Mouse (Mus musculus) CH12.LX (cell line): ENCODE data around the gene Ece1. TPM values are rescaled to one million over a fixed set of nuclear protein-coding genes. Genes with fewer than 3 reads are reported as not detected.
A peak's percentile ranks its signal among the peaks of the same experiment; 100 is the strongest.

Experiments used
- DNase-seq: peaks from one replicate; pipeline ENCODE4 v3.0.0-alpha.2; 2013; ENCODE audit errors: extremely low read depth
- H3K27ac ChIP-seq: 2 replicates; pipeline ENCODE4 v1.5.1; 2012; ENCODE audit warnings: low read depth, mild to moderate bottlenecking, control low read depth, moderate library complexity; ENCODE audit not compliant: insufficient read depth
- H3K27me3 ChIP-seq: replicated peaks from 2 replicates; pipeline ENCODE3; 2012; ENCODE audit warnings: inconsistent platforms
- H3K36me3 ChIP-seq, 2 experiments: replicated peaks in 1 of 2; 2 replicates each; pipeline versions ENCODE3 to v1.6.1; 2012; ENCODE audit warnings: inconsistent platforms in 1 of 2, low read length in 1 of 2, mild to moderate bottlenecking in 1 of 2, mixed read lengths in 1 of 2, moderate library complexity in 1 of 2; ENCODE audit not compliant: control insufficient read depth in 1 of 2, insufficient read depth in 1 of 2
- H3K4me1 ChIP-seq, 2 experiments: 2 replicates each; pipeline ENCODE4 v1.6.1; 2012; ENCODE audit warnings: inconsistent platforms in 1 of 2, moderate library complexity in 1 of 2; ENCODE audit not compliant: insufficient read depth in 2 of 2, control insufficient read depth in 1 of 2
- H3K4me2 ChIP-seq: 2 replicates; pipeline ENCODE4 v1.6.1; 2012; ENCODE audit warnings: low read depth, mild to moderate bottlenecking, control low read depth; ENCODE audit not compliant: poor library complexity, insufficient read depth, severe bottlenecking
- H3K4me3 ChIP-seq, 3 experiments: fragments of 150-350 bp in 1 of 3; sonication (generic) in 1 of 3; replicated peaks in 1 of 3; 2 replicates each; pipeline versions ENCODE3 to v1.5.1; 2011 to 2012; ENCODE audit warnings: low read depth in 2 of 3, low read length in 2 of 3, mild to moderate bottlenecking in 2 of 3, moderate library complexity in 2 of 3, control low read depth in 1 of 3, improper control_type of control experiment in 1 of 3, inconsistent platforms in 1 of 3, mixed read lengths in 1 of 3; ENCODE audit not compliant: poor library complexity in 1 of 3
- H3K79me2 ChIP-seq: replicated peaks from 2 replicates; pipeline ENCODE4 v1.6.1; 2012; ENCODE audit warnings: mild to moderate bottlenecking, moderate library complexity; ENCODE audit not compliant: control insufficient read depth, poor library complexity, insufficient read depth, severe bottlenecking; ENCODE audit errors: extremely low read depth
- H3K9ac ChIP-seq: 2 replicates; pipeline ENCODE4 v1.6.1; 2012; ENCODE audit warnings: low read depth, mild to moderate bottlenecking, control low read depth, moderate library complexity; ENCODE audit not compliant: insufficient read depth
- H3K9me3 ChIP-seq: replicated peaks from 2 replicates; pipeline ENCODE3; 2012; ENCODE audit warnings: low read length, inconsistent platforms, mixed read lengths
- BHLHE40 ChIP-seq: IDR thresholded peaks from 2 replicates; pipeline ENCODE4 v1.6.1; 2011; ENCODE audit warnings: mild to moderate bottlenecking, low read depth, low read length, improper control_type of control experiment
- CTCF ChIP-seq, 2 experiments: IDR thresholded peaks in 1 of 2; conservative IDR thresholded peaks in 1 of 2; 2 replicates each; pipeline ENCODE4 v1.5.1; 2011 to 2012; ENCODE audit warnings: low read depth in 2 of 2, low read length in 2 of 2, improper control_type of control experiment in 1 of 2, inconsistent platforms in 1 of 2, mild to moderate bottlenecking in 1 of 2, moderate library complexity in 1 of 2
- ELF1 ChIP-seq: IDR thresholded peaks from 2 replicates; pipeline ENCODE4 v1.6.1; 2014; ENCODE audit warnings: low read depth, mild to moderate bottlenecking, inconsistent platforms, low read length, improper control_type of control experiment
- GABPA ChIP-seq: IDR thresholded peaks from 2 replicates; pipeline ENCODE4 v1.6.1; 2012; ENCODE audit warnings: low read depth, low read length, improper control_type of control experiment, inconsistent platforms; ENCODE audit not compliant: insufficient replicate concordance
- IRF4 ChIP-seq: IDR thresholded peaks from 2 replicates; pipeline ENCODE4 v1.6.1; 2014; ENCODE audit warnings: low read depth, mild to moderate bottlenecking, inconsistent platforms, low read length, improper control_type of control experiment
- MEF2A ChIP-seq: IDR thresholded peaks from 2 replicates; pipeline ENCODE4 v1.6.1; 2014; ENCODE audit warnings: low read depth, mild to moderate bottlenecking, inconsistent platforms, low read length, improper control_type of control experiment, borderline replicate concordance
- NELFE ChIP-seq: IDR thresholded peaks from 2 replicates; pipeline ENCODE4 v1.6.1; 2011; ENCODE audit warnings: low read depth, low read length, improper control_type of control experiment
- NRF1 ChIP-seq: IDR thresholded peaks from 2 replicates; pipeline ENCODE4 v1.6.1; 2014; ENCODE audit warnings: low read depth, mild to moderate bottlenecking, inconsistent platforms, low read length, improper control_type of control experiment, moderate library complexity
- PAX5 ChIP-seq: IDR thresholded peaks from 2 replicates; pipeline ENCODE4 v1.6.1; 2012; ENCODE audit warnings: low read length, inconsistent platforms, mixed read lengths
- SMC3 ChIP-seq: IDR thresholded peaks from 2 replicates; pipeline ENCODE4 v1.6.1; 2011; ENCODE audit warnings: low read depth, low read length, improper control_type of control experiment
- USF1 ChIP-seq: IDR thresholded peaks from 2 replicates; pipeline ENCODE4 v1.6.1; 2014; ENCODE audit warnings: low read depth, mild to moderate bottlenecking, inconsistent platforms, low read length, improper control_type of control experiment
- ZC3H11A ChIP-seq: IDR thresholded peaks from 2 replicates; pipeline ENCODE4 v1.6.1; 2012; ENCODE audit warnings: low read depth, mild to moderate bottlenecking, inconsistent platforms, low read length, improper control_type of control experiment
- ZKSCAN1 ChIP-seq: IDR thresholded peaks from 2 replicates; pipeline ENCODE4 v1.6.1; 2012; ENCODE audit warnings: low read depth, inconsistent platforms, low read length, improper control_type of control experiment, borderline replicate concordance
- ZNF384 ChIP-seq: IDR thresholded peaks from 2 replicates; pipeline ENCODE4 v1.6.1; 2012; ENCODE audit warnings: low read depth, low read length, improper control_type of control experiment, inconsistent platforms
- dilution Hi-C: fragments of 300-500 bp; cut with MboI; formaldehyde crosslinking; loops from 2 replicates; pipeline ENCODE4 v1.14.3; 2020; ENCODE audit warnings: low sequenced_read_pairs; ENCODE audit not compliant: extremely low pct_unique_long_range_greater_than_20kb, extremely low pct_ligation_motif_present
- in situ Hi-C: fragments of 300-500 bp; cut with MboI; formaldehyde crosslinking; loops from 3 replicates; pipeline ENCODE4 v1.14.3; 2019; ENCODE audit warnings: low sequenced_read_pairs, low pct_ligation_motif_present, low pct_unique_long_range_greater_than_20kb, mixed read lengths
- polyA plus RNA-seq: library from polyadenylated mRNA; unstranded; fragments of >175 nt; gene quantifications from 2 replicates; pipeline ENCODE4 v1.2.1, GENCODE M21; 2012; ENCODE audit warnings: low read depth; ENCODE audit not compliant: insufficient read length
- total RNA-seq, 2 experiments: library from RNA; depleted of rRNA; stranded (reverse); fragments of 300-350 nt in 1 of 2; fragments of >200 nt in 1 of 2; gene quantifications; 2 replicates each; pipeline ENCODE4 v1.2.3; 2012 to 2014

Ece1 gene
- total and polyA plus RNA-seq, 3 experiments, result 0.12 to 10.0 (median 0.16) TPM

DNA sequence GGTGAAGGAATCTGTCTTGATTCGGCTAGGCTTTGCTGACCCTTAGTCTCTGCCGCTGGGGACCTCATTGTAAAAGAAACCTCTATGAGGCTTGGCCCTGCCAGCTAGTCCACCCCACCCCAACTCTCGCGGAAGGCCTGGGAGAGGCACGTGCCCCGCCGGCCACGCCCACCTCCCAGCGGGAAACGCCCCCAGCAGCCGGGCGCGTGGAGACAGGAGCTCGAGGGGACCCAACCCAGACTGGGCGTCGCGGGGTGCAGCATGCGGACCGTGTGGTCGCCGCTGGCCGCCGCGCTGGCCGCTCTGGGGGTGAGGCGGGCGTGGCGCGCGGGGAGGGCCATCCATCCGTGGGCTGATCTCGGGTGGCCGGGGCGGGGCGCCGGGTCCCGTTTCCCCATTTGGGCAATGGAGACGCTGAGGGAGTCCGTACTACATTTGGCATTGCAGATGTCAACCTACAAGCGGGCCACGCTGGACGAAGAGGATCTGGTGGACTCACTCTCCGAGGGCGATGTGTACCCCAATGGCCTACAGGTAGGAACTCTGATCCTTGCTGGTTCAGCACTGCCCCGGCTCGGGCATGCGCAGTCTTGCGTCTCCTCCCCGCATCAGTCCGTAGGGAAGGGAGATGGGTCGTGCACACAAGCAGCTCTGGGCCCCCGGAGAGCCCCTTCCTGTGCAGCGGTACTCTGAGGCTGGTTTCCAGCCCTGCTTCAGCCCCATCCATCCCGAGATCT lies 51.5 kb downstream of the Ece1 start:
- Histone ChIP-seq H3K79me2 (no peaks in the 10 kb centered on the region), H3K27ac (no peak overlapping the region)
- dilution Hi-C loops, result no loop called here

GRCm38 (mm10) chr4:137917591-137917990 lies 55.6 kb downstream of the Ece1 start:
- H3K4me2 ChIP-seq, result no peak overlapping the region

More for the DNA sequence above, 51.5 kb downstream of the Ece1 start:
- TF ChIP-seq ZNF384, result no peak
- TF ChIP-seq USF1, result peak; percentile 6; the same call in 1 of the 2 replicates
- peak; percentile 56 for TF ChIP-seq BHLHE40
- Histone ChIP-seq H3K27me3 (peaks cover 68% of the 10 kb centered on the region), H3K4me2 (0 out of 2 replicates have a peak overlapping the region, but pooled peaks have one; percentile 22), H3K36me3 (no peaks in the 10 kb centered on the region), H3K4me1 (peaks cover 8 to 20% of the 10 kb centered on the region in 2 experiments), H3K4me3 (no peak overlapping the region), H3K9ac (no peak overlapping the region), H3K9me3 (no peaks in the 10 kb centered on the region)
- in situ Hi-C loops, result no loop called here
- DNase-seq, result no peak

DNA sequence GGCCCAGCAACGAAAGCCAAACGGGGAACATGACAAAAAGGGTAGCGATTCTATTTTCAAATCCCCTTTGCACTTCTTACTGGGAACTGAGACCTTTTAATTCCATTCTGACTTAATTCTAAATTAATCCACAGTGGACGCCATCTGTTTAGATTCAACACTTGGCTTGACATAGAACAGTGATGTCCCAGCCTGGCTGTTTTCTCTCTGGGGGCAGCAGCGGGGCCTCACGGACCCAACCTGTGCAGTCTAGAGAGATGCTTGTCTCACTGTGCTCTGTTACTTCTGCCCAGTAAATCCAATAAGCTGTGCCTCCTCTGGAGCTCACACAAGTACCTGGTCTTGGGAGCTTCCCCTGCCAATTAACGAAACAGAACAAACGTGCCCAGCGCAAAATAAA lies 56.5 kb downstream of the Ece1 start:
- Histone ChIP-seq H3K36me3 (no peaks in the 10 kb centered on the region), H3K79me2 (no peaks in the 10 kb centered on the region), H3K4me2 (no peak overlapping the region), H3K4me1 (peaks cover 2 to 8% of the 10 kb centered on the region in 2 experiments; a peak in 3 of 4 replicates), H3K9ac (no peak overlapping the region), H3K4me3 (no peak overlapping the region), H3K9me3 (no peaks in the 10 kb centered on the region), H3K27ac (no peak overlapping the region), H3K27me3 (peaks cover 92% of the 10 kb centered on the region)
- DNase-seq, result no peak
- in situ Hi-C loops, result no loop called here
- dilution Hi-C loops, result no loop called here
- TF ChIP-seq ZC3H11A (no peak), PAX5 (no peak), NELFE (no peak), MEF2A (no peak)

More at GRCm38 (mm10) chr4:137917591-137917990, 55.6 kb downstream of the Ece1 start:
- in situ Hi-C loops (no loop called here), dilution Hi-C loops (no loop called here)
- Histone ChIP-seq H3K27ac (no peak overlapping the region), H3K79me2 (no peaks in the 10 kb centered on the region), H3K4me3 (no peak overlapping the region), H3K9ac (no peak overlapping the region), H3K4me1 (peaks cover 6 to 8% of the 10 kb centered on the region in 2 experiments), H3K36me3 (no peaks in the 10 kb centered on the region), H3K9me3 (no peaks in the 10 kb centered on the region), H3K27me3 (peaks cover 88% of the 10 kb centered on the region)
- DNase-seq, result no peak
- no peak for TF ChIP-seq CTCF (conservative IDR thresholded peaks at IDR 0.05 in 1 of 2, IDR thresholded peaks at IDR 0.05 in 1 of 2; ENCODE audit: low read depth in 2 of 2, low read length in 2 of 2)
- no peak for TF ChIP-seq GABPA
- TF ChIP-seq SMC3, result no peak
- TF ChIP-seq IRF4, result no peak
- TF ChIP-seq ZKSCAN1, result no peak
- TF ChIP-seq ELF1, result no peak
- no peak for TF ChIP-seq NRF1
